Mouse (Mus musculus) spleen, adult 2 months (tissue): ENCODE results near the gene Gm45208.

Source experiments
- CTCF ChIP-seq: fragments of 200-500 bp; IDR thresholded peaks from 2 replicates; pipeline ENCODE4 v1.5.1; 2011; ENCODE audit warnings: mild to moderate bottlenecking, inconsistent platforms; ENCODE audit not compliant: insufficient read depth, insufficient read length, insufficient replicate concordance; ENCODE audit errors: extremely low read depth
- POLR2A ChIP-seq: fragments of 200-500 bp; IDR thresholded peaks from 2 replicates; pipeline ENCODE4 v1.6.1; 2011; ENCODE audit warnings: low read depth, low read length, inconsistent platforms

DNA sequence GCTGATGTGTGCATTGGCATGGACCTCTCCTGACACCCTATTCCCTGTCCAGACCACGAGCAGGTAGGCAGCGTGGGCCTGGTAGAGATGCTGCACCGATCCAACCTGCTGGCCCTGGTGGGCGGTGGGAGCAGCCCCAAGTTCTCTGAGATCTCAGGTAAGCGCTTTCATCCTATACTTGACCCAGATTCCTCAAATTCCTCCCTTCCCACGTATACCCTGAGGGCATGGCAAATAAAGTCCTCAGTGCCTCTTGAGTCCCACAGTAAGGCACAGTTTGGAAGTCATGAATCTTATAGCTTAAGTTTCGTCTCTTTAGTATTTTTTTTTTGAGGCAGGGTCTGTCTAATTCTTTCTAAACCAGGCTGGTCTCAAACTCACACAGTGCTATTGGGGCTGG is 2.1 kb downstream of the Gm45208 start:
- no peak for TF ChIP-seq POLR2A
- TF ChIP-seq CTCF = no peak
